Mouse (Mus musculus) urinary bladder, adult 2 months (tissue): Measurements from ENCODE around the gene Pcsk7. TPM values are rescaled to one million over a fixed set of nuclear protein-coding genes. Genes with fewer than 3 reads are reported as not detected.

ENCODE experiments used
- DNase-seq: peaks from one replicate; pipeline ENCODE4 v3.0.0; 2022; ENCODE audit warnings: low spot score
- polyA plus RNA-seq: library from polyadenylated mRNA; depleted of rRNA; stranded (reverse); fragments of >200 nt; gene quantifications from 2 replicates; pipeline ENCODE4 v1.2.3, GENCODE M21; 2012

Pcsk7 gene
- polyA plus RNA-seq, 1 experiment, result 22.4 TPM

GRCm38 (mm10) chr9:45938952-45939637 lies 32.8 kb downstream of the Pcsk7 start:
- DNase-seq, result no peak

DNA sequence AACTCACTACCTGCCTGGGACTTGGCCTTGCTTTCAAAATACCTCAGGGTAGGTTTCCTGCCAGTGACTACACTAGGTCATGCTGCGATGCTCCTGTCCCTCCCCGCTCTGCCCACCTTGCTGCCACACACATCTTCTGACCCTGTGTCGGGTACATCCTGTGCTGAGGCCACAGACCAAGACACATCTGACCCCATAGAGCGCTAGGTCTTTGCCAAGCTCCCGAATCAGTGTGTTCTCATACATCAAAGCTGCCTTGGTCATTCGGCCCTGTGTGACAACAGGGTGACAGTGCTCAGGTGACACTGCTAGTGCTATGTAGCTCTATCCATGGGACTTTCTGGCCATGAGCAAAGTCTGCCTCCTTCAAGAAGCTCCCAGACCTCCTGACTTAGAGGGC lies 33.5 kb downstream of the Pcsk7 start:
- no peak for DNase-seq

GRCm38 (mm10) chr9:45941329-45941888 lies 35.1 kb downstream of the Pcsk7 start:
- no peak for DNase-seq

- no peak for DNase-seq
These were observed 36.2 kb downstream of the Pcsk7 start for GRCm38 (mm10) chr9:45942464-45942863.

GRCm38 (mm10) chr9:45942916-45943315 lies 36.6 kb downstream of the Pcsk7 start:
- DNase-seq, result no peak

GRCm38 (mm10) chr9:45943628-45944505 lies 37.6 kb downstream of the Pcsk7 start:
- DNase-seq, result no peak

DNA sequence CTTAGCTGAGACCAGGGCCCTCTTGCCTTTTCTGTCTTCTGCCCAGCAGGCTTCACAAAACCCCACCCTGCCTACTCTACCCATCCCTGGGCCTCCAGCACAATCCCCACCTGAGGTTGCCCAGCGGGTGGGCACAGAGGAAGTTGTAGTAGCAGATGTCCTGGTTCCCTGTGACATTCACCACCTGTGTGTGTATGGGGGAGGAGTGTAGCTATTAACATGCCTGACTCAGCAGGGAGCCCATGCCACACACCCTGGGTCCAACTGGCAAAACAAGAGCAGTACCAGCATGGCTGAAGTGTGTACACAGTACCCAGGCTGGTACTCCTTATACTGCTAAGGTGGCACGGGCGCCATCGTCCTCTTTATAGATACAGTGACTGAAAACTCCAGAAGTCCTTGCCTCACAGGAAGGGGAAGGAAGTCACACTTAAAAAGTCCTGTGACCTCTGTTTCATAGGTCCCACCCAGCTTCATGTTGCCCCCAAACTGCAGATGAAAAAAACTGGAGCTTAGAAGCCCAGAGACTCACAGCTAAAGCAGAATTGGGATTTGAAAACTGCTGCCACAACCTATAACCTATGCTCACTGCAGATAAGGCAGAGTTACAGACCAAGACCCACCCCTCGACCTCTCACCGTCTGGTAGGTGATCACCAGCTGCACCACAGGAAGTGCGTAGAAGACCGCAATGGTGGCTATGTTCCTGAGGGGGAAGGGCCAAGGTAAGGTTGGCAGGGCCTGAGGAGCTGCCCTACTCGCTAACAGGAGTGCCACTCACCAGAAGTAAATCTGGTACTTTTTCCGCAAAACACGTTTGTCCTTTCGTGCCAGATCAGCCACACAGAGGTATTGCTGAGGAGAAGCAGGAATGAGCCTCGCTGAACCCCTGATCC lies 38.5 kb downstream of the Pcsk7 start:
- DNase-seq, result no peak

- peak; percentile 16 for DNase-seq
These were observed 39.4 kb downstream of the Pcsk7 start for GRCm38 (mm10) chr9:45945721-45946120.

DNA sequence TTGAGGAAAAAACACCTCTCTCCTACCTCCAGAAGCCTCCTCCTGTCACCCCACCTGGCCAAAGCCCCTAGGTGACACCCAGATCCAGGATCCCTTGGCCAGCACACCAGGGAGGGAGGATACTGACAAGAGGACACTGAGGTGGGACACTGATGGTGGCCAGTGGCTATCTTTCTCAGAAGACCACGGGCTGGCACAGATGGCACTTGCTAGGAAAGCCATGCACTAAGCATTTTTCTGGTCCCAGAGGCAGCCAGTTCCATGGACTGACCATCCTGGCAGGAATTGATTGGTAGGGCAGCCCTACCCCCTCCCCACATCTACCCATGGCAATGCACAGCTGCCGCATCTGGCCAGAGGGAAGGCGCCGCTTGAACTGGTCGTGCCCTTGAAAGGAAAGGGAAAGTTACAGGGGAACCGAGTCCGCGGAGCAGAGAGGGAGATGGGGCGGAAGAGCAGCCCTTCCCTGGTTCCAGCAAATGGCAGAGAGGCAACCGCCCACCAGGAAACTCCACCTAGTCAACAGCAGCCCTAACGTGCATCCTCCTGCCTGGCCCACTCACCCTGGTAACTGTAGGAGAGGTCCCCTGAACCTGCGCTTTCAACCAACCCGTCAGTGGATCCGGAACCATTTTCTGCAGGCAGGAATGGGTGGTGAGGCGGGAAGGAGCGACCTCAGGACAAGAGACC lies 40.0 kb downstream of the Pcsk7 start:
- peak; percentile 14 for DNase-seq

DNA sequence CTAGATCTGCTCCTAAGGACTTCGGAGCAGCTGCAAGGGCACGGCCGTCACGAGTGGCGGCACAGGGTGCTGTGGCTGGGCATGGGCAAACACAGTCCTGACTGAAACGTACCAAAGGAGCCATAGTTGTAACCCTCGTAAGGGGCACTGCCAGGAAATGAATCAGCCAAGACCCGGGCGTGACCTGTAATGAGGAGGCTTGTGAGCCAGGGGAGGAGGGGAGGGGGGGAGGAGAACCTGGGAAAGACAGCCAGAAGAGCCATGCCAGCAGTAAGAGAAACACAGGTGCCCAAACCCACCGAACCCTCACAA lies 40.5 kb downstream of the Pcsk7 start:
- no peak for DNase-seq

- DNase-seq, result no peak
These were observed 45.8 kb downstream of the Pcsk7 start for GRCm38 (mm10) chr9:45952057-45952456.

DNA sequence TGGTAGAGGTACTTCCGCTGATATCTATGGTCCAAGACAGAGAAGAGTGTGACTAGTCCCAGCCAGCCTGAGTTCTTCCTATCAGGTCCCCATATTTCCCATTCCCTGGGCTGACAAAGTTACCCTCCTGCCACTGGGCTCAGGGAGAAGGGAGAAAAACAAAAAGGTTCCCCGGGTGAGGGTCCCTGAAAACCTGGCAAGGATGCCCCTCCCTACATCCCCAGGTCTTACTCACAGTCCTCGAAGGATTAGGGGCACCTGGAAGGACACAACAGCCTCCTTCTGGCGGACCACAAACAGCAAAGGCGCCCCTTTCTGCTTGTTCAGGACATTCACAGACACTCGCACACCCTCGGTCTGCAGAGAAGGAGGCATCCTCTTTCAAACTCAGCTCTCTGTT lies 46.6 kb downstream of the Pcsk7 start:
- DNase-seq, result no peak

DNA sequence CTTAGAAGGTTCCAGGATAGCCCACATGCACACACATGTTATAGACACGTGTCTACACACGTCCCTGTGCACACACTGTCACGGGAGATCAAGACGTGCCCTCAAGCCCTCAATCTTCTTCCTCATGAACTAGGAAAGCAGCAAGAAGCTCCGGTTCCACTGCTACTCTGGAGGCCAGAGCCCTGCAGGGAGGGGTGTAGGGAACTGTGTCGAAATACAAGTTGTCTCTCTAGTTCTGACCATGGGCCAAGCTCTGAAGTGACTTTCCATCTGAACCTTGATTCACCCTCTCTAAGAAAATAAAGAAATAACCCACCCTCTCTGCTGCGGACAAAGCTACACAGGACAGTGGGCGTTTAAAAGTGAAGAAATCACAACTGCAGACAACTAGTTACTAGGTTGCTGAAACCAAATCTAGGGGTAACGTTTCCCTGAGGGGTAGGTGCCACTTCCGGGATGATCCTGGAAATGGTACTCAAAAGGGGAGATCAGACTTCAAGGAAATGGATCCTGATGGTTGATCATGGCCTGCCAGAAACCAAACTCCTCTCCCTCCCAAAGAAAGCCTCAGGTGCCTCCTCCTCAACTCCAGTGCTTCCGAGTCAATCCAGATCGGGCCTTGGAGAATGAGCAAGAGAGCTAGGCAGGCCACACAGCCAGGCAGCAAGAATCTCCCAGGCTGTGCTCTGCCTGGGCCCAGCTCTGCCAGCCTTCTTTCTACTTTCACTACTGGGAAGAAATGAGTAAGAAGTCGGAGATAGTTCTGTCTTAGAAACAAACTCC lies 47.4 kb downstream of the Pcsk7 start:
- DNase-seq, result no peak

GRCm38 (mm10) chr9:45954294-45955106 lies 48.2 kb downstream of the Pcsk7 start:
- peak; percentile 64 for DNase-seq

DNA sequence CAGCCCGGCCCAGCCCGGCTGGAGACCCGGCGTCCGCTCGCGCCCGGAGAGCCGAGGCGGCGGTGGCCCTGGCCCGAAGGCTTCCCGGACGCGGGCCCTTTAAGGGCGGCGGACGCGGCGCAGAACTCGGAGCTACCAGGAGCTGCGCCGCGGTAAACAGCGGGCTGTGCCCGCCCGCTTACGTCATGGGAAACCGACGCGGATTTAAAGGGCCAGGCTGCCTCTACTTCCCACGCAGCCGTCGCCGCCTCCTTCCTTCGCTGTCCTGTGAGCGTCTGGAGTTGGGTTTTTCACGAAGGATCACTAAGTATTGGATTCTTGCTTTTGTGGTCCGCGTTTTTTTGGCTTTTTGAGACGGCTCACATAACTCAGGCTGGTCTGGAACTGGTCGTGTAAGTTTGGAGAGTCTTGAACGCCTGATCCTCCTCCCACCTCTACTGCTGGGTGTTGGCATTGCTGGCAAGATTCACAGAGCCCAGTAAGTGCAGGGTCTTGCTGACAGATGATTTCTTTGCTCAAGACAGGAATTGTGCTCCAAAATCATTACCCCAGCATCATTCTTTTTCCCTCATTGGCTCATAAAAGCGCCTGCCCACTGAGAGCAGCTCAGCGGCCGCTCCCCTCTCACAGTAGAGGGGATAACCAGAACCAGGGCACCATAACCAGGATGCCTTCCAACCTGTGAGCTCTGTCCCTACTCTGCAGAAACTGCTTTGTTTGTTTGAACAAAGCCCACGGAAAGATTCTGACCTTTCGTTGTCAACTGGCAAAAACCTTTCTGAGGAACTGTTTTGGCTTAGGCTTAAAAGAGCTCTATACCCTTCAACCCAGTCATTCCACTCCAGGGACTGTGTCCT lies 49.0 kb downstream of the Pcsk7 start, which contains the start of gene Sidt2:
TSS of gene Sidt2 (minus strand) at position 152 of the 857 bp plus-strand sequence.
- DNase-seq, result peak; percentile 77

- DNase-seq, result no peak
These were observed 51.9 kb downstream of the Pcsk7 start for GRCm38 (mm10) chr9:45958023-45958670.

DNA sequence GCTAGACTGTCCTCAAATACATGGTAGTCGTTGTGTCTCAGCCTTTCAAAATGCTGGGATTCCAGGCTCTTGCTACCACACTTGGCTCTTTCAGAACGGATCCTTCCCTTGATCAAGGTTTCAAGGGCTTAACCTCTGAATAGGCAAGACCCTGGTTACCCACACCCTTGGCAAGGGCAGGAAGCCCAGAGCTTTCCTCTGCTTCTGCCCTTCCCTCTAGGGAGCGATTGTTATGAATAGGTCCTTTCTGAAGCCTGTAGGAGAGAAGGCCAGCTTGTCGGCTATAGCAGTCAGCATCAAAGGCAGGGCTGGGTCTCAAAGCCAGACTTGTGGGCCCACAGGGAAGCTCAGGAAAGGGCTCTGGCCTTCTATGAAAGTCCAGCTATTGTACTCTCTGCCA lies 52.6 kb downstream of the Pcsk7 start:
- no peak for DNase-seq

DNA sequence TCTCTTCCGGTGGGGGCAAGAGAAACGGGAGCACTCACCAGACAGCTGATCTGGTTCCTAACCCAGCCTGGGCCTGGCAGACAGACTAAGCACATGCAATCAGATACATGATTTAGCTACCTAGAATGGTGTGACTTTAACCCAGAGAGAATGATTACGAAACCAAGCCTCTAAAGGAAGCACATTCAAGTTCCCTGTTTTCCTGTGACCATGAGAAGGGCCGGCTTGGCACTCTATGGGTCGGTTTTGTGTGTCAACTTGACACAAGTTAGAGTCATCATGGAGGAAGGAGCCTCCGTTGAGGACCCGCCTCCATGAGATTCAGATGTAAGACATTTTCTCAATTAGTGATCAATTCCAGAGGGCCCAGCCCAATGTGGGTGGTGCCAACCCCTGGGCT lies 53.4 kb downstream of the Pcsk7 start:
- no peak for DNase-seq
